Mouse (Mus musculus) 3T3-L1 (cell line): ENCODE measurements around the gene Krtcap3.

Source experiments
- DNase-seq: peaks from one replicate; pipeline ENCODE4 v3.0.0-alpha.2; 2015; ENCODE audit warnings: low read depth, low spot score

The Krtcap3 gene

DNA sequence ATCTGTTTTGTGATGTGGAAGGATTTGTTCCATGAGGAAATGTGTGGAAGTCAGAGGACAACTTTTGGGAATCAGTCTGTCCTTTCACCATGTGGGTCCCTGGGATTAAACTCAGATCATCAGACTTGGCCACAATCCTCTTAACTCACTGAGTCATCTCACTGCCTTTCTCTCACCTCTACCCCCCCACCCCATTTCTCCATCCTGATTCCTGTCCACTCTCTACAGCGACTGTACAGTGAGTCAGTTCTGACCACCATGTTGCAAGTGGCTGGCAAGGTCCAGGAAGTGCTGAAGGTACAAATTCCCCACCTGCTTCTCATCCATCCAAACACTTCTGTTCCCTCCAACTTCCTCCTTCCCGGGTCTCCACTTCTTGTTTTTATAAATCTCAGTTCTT, 47.0 kb downstream of the Krtcap3 start:
- peak; percentile 61 for DNase-seq

DNA sequence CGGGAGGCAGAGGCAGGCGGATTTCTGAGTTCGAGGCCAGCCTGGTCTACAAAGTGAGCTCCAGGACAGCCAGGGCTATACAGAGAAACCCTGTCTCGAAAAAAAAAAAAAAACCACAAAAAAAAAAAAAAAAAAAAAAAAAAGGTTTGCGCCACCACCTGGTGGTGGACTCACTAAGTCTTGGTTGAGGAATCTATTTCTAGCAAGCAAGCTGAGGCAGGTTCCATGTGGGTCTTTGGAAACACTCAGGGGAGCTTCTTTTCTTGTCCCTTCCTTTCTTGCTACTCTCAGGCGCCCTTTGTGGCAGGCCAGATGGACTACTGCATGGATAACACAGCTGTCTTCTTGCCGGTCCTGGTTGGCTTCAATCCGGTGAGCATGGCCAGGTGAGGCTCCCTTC, 50.4 kb downstream of the Krtcap3 start:
- no peak for DNase-seq
